Mouse (Mus musculus) spleen, adult 18-20 months (tissue): ENCODE results near the gene Ccm2l.

Experiments
- DNase-seq, 2 experiments: peaks; one replicate each; pipeline ENCODE4 v3.0.0; 2022; ENCODE audit warnings: mixed read lengths in 2 of 2

The Ccm2l gene

GRCm38 (mm10) chr2:153065747-153066508 is at the start of gene Ccm2l:
Gene Ccm2l (plus strand): TSS chr2:153065955.
- no peak for DNase-seq

GRCm38 (mm10) chr2:153016786-153017185 is 49.0 kb upstream of the Ccm2l start:
- DNase-seq = no peak

DNA sequence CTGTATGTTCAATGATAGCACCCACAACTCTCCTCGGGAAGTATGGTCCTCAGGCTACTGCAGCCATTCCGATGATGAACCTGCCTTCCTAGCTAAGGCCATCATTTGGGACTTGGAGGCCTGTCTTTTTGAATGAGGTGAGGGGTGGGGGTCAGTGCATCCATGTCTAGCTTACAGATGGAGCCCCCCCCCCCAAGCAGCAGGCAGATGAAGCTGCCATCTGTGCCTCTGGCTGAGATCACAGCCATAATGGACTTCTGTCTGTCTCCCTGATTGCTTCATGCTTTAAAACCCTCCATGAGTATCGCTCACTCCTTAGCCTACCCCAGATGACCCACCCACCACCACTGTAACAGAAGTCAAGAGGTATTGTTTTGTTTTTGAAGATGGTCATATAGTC is 46.4 kb upstream of the Ccm2l start:
- no peak for DNase-seq

GRCm38 (mm10) chr2:153021163-153021562 is 44.6 kb upstream of the Ccm2l start:
- no peak for DNase-seq

- no peak for DNase-seq
Measured at GRCm38 (mm10) chr2:153022855-153023254, 42.9 kb upstream of the Ccm2l start.

DNA sequence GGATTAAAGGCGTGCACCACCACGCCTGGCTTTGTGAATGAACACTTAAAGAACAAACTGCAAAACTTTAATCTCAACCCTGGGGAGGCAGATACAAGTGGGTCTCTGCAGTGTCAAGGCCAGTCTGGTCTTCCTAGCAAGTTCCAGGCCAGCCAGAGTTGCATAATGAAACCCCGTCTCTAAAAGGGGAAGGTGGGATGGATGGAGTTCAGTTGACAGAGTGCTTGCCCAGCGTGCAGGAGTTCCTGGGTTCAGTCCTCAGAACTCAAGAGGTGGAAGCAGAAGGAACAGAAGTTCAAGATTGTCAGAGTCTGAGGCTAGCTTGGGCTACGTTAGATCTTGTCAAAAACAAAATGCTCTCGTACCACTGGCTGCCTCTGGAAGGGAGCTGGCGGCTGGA is 39.7 kb upstream of the Ccm2l start:
- DNase-seq = no peak

DNA sequence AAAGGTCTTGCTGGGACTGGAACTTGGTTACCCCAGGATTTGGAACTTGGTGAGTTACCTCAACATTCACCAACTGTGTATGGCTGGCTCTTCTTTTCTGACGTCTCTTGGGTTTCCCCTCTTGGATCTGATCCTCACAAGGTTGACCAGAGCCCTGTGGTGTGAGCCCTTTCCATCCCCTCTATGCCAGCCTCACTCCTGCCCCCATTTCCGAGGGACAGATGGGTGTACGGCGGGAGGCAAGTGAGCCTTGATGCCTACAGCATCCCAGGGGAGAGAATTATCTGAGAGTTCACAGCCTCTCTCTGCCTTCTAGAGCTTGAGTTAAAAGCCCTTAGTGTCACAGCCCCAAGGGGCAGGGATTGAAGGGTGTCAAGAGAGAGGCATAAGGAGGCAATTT is 38.3 kb upstream of the Ccm2l start:
- DNase-seq = no peak

GRCm38 (mm10) chr2:153030422-153030821 is 35.3 kb upstream of the Ccm2l start:
- no peak for DNase-seq

GRCm38 (mm10) chr2:153031126-153032082 is 34.4 kb upstream of the Ccm2l start, which contains the start of gene Xkr7:
Gene Xkr7 (plus strand): TSS chr2:153031852.
- no peak for DNase-seq

- peak; percentile 41 to 68 for DNase-seq
Measured at GRCm38 (mm10) chr2:153032083-153032842, 33.5 kb upstream of the Ccm2l start.

GRCm38 (mm10) chr2:153032973-153033372 is 32.8 kb upstream of the Ccm2l start:
- no peak for DNase-seq

DNA sequence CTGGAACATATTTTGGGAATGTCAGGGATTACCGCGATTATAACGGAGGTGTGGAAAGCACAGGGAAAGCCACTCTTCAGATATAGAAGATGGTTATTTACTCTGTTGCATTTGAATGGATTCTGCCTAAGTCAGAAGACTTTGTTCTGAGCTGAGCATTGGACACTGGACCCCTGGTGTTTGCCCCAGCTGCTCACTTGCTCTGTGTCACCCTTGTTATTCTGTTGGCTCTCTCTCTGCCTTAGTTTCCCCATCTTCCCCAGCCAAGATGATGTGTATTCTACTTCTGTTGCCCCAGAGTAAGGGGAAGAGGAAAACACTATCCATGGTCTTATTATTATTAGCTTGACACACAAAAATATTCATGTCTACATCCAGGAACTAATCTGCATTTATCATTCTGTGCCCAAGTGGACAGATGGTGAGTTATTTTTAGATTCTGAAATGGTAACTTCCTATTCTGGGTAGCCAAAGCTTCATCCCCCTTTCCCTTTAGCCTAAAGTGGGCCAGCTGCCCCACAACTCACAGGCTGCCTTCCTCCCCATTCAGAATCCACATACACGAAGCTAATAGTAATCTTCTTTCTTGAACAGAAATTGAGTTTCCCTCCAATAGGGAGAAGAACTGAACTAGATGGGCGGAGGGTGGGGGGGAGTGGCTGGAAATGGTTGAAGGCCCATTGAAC is 32.1 kb upstream of the Ccm2l start:
- no peak for DNase-seq

GRCm38 (mm10) chr2:153036690-153037089 is 29.1 kb upstream of the Ccm2l start:
- DNase-seq = no peak

DNA sequence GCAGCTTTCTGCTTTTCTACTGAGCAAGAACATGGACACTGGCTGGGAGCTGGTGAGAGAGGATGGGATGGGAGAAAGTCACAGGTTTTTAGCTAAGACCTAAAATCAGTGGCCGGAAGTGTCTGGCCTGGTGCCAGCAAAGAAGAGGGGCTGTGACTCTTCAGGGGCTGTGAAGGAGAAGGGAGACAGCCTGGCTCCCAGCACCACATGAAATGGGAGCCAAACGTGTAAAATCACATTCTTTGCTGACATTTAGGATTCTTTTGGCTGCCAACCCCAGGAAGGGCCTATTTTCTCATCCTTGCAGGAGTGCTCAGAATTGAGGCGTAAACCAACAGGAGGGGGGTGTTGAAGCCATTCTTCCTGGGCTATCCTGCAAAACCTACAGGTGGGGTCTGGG is 21.9 kb upstream of the Ccm2l start:
- no peak for DNase-seq

DNA sequence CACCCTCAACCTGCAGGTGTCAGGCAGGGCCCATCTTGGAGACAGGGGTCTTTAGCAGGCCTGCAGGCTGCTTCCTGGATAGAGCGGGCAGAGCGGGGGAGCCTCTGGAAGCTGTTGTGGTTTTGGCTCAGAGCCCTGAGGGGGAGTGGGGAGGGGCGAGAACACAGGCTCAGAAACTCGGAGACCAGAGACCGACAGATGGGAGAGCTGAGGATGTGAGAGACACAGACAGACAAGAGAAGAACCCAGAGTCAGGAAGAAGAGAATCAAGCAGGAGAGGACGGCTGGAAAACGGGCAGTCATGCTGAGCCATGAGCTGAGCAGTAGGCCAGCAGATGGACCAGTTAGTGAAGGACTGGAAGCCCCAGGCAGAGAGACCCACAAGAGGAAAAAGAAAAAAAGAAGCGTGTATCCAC is 19.9 kb upstream of the Ccm2l start:
- DNase-seq = no peak

DNA sequence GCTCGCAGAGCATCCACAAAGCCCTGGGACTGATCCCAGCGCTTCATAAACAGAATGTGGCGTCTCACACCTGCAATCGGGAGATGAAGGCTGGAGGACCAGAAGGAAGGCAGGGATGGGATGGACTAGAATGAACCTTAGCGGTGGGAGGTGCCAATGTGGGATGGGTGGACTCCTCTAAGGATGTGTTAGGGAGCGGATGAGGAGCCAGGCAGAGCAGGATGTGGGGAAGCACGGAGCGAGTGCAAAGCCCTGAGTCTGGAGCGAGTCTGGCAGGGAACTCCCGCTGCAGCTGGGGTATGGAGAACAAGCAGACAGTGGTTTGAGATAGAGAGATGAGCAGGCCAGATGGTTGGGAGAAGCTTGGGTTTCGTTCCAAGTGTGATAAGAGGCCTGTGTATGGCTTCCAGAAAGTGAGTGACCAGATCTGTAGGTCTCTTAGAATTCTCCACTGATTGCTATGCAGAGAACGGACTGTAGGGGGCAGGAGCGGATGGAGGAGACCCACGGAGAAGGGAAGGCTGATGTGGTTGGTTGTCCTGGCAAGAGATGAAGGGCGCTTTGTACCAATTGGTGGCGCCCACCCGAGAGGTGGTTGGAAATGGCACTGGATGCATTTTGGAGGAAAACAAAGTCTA is 17.8 kb upstream of the Ccm2l start:
- DNase-seq = peak in 1 of 2 experiments; percentile 56

GRCm38 (mm10) chr2:153049288-153049996 is 16.3 kb upstream of the Ccm2l start:
- DNase-seq = no peak

- no peak for DNase-seq
Measured at GRCm38 (mm10) chr2:153049997-153050358, 15.8 kb upstream of the Ccm2l start.

- no peak for DNase-seq
Measured at GRCm38 (mm10) chr2:153051095-153051494, 14.7 kb upstream of the Ccm2l start.

- no peak for DNase-seq
Measured at GRCm38 (mm10) chr2:153051537-153051936, 14.2 kb upstream of the Ccm2l start.

- peak; percentile 29 to 34 for DNase-seq
Measured at GRCm38 (mm10) chr2:153052700-153053351, 12.9 kb upstream of the Ccm2l start.
